Mouse (Mus musculus) liver, postnatal 0 days (tissue): ENCODE measurements around the gene Rnf135. TPM values are rescaled to one million over a fixed set of nuclear protein-coding genes. Genes with fewer than 3 reads are reported as not detected.

Experiments
- ATAC-seq: fragments of 200-750 bp; cut with Nextera tagmentation; 2 replicates; pipeline ENCODE4 v1.8.0; 2017; ENCODE audit warnings: mild to moderate bottlenecking, moderate library complexity
- DNase-seq: peaks from one replicate; pipeline ENCODE4 v3.0.0-alpha.2; 2016
- H3K27ac ChIP-seq: fragments of 300-500 bp; sonication (generic); 2 replicates; pipeline ENCODE4 v1.5.1; 2014; ENCODE audit warnings: antibody characterized with exemption, moderate library complexity, mild to moderate bottlenecking, low read depth
- H3K27me3 ChIP-seq: fragments of 300-500 bp; sonication (generic); 2 replicates; pipeline ENCODE4 v1.6.1; 2014; ENCODE audit warnings: low read length, control low read depth, mixed read lengths; ENCODE audit not compliant: insufficient read depth
- H3K36me3 ChIP-seq: fragments of 300-500 bp; sonication (generic); replicated peaks from 2 replicates; pipeline ENCODE4 v1.6.1; 2014; ENCODE audit warnings: mild to moderate bottlenecking, control low read depth, low read length, moderate library complexity, mixed read lengths; ENCODE audit not compliant: insufficient read depth
- H3K4me1 ChIP-seq: fragments of 300-500 bp; sonication (generic); 2 replicates; pipeline ENCODE4 v1.6.1; 2014; ENCODE audit warnings: antibody characterized with exemption, mild to moderate bottlenecking, control low read depth; ENCODE audit not compliant: insufficient read depth
- H3K4me2 ChIP-seq: fragments of 300-500 bp; sonication (generic); 2 replicates; pipeline ENCODE4 v1.6.1; 2014; ENCODE audit warnings: low read depth, mild to moderate bottlenecking, low read length, moderate library complexity, mixed read lengths
- H3K4me3 ChIP-seq: fragments of 300-500 bp; sonication (generic); 2 replicates; pipeline ENCODE4 v1.5.1; 2014; ENCODE audit warnings: low read depth, low read length
- H3K9ac ChIP-seq: fragments of 300-500 bp; sonication (generic); replicated peaks from 2 replicates; pipeline ENCODE4 v1.6.1; 2014; ENCODE audit warnings: mild to moderate bottlenecking, moderate library complexity
- H3K9me3 ChIP-seq: fragments of 300-500 bp; sonication (generic); 2 replicates; pipeline ENCODE4 v1.6.1; 2016; ENCODE audit warnings: mild to moderate bottlenecking, control low read depth, low read length, mixed read lengths
- CTCF ChIP-seq: sonication (generic); IDR thresholded peaks from 2 replicates; pipeline ENCODE4 v1.5.1; 2016; ENCODE audit warnings: antibody characterized with exemption, low read depth
- EP300 ChIP-seq: IDR thresholded peaks from 2 replicates; pipeline ENCODE4 v1.6.1; 2016; ENCODE audit warnings: antibody characterized with exemption, low read depth, mild to moderate bottlenecking
- WGBS: fragments of 180-500 bp; shearing (Covaris S2); extraction: QIAGEN DNeasy Blood & Tissue Kit; methylation state at CpG from one replicate; pipeline ENCODE4 v1.1.7; 2014; ENCODE audit not compliant: insufficient replicate concordance; 5-methylcytosine and 5-hydroxymethylcytosine counted together
- polyA plus RNA-seq: library from polyadenylated mRNA; unstranded; fragments of >200 nt; fragmentation: Nextera tagmentation; extraction: Ambion mirVana; gene quantifications from 2 replicates; pipeline ENCODE4 v1.2.1, GENCODE M21; 2015

Rnf135 gene
- polyA plus RNA-seq, 1 experiment from 2014 or later = 7.7 TPM

DNA sequence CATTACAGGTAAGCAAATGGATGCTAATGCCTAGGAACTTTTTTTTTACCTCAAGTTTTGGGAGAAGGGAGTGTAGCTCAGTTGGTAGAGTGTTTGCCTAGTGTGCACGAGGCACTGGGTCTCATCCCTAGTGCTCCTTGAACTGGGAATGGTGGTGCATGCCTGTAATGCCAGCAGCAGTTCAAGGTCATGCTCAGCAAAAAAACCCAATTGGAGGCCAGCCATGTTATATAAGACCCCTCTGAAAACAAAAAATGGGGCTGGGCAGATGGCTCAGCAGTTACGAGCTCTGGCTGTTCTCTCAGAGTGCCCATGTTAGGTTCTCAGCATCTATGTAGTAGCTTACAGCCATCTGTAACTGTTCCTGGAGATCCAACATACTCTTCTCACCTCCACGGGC is 64.9 kb downstream of the Rnf135 start:
- no peaks in the 10 kb centered on the region for H3K9me3 ChIP-seq
- DNase-seq = no peak
- 0 out of 2 replicates have a peak, but pooled peaks cover 3% of the 10 kb centered on the region for H3K4me1 ChIP-seq
- ATAC-seq = no peak
- H3K27me3 ChIP-seq = no peaks in the 10 kb centered on the region
- no peak overlapping the region for H3K4me2 ChIP-seq
- H3K27ac ChIP-seq = no peak overlapping the region
- H3K4me3 ChIP-seq = no peak overlapping the region
- H3K36me3 ChIP-seq = peaks cover 48% of the 10 kb centered on the region
- no peak overlapping the region for H3K9ac ChIP-seq
- TF ChIP-seq CTCF (no peak), EP300 (no peak)
- 85% methylated on average over 3 of the region's 3 CpGs for WGBS

Other genes with a start within 250 kb of the Rnf135 start
- gene Utp6, start 221.5 kb upstream of the Rnf135 start, polyA plus RNA-seq = 15.1 and 15.9 TPM in 2 replicates
- 10.7 and 11.2 TPM in 2 replicates for gene Suz12, start 190.7 kb upstream of the Rnf135 start, polyA plus RNA-seq
- gene Crlf3, start 102.9 kb upstream of the Rnf135 start, polyA plus RNA-seq = 45.7 and 47.8 TPM in 2 replicates
- gene Atad5, start 94.5 kb upstream of the Rnf135 start, polyA plus RNA-seq = 3.7 and 4.9 TPM in 2 replicates
- 17.1 and 18.0 TPM in 2 replicates for gene Tefm, start 41.7 kb upstream of the Rnf135 start, polyA plus RNA-seq
- gene Adap2, start 29.7 kb upstream of the Rnf135 start, polyA plus RNA-seq = 10.8 and 12.1 TPM in 2 replicates
- gene Rhot1, start 25.2 kb downstream of the Rnf135 start, polyA plus RNA-seq = 22.7 and 24.6 TPM in 2 replicates
- gene Rhbdl3, start 117.1 kb downstream of the Rnf135 start, polyA plus RNA-seq = 0.05 and 0.12 TPM in 2 replicates
- 6.2 and 6.6 TPM in 2 replicates for gene 5730455P16Rik, start 194.2 kb downstream of the Rnf135 start, polyA plus RNA-seq
- gene Zfp207, start 199.4 kb downstream of the Rnf135 start, polyA plus RNA-seq = 68.9 and 71.6 TPM in 2 replicates
- 128 and 143 TPM in 2 replicates for gene Psmd11, start 244.8 kb downstream of the Rnf135 start, polyA plus RNA-seq